Mouse (Mus musculus): ENCODE results near the gene Tmem198b. TPM values are rescaled to one million over a fixed set of nuclear protein-coding genes. Genes with fewer than 3 reads are reported as not detected.

The Tmem198b gene
- polyA plus RNA-seq, 1 experiment from 2014 or later = 5.7 TPM

GRCm38 (mm10) chr10:128779011-128779795 lies 25.0 kb downstream of the Tmem198b start:
- Histone ChIP-seq H3K4me2 (replicated peaks; ENCODE audit: low read depth) (0 out of 2 replicates have a peak overlapping the region, but pooled peaks have one; percentile 11), H3K4me1 (replicated peaks; ENCODE audit: control insufficient read depth, insufficient read depth, low read length) (no peaks in the 10 kb centered on the region), H3K9ac (ENCODE audit: low read depth, low read length) (no peak overlapping the region), H3K27ac (ENCODE audit: low read depth, low read length) (peak overlapping the region; percentile 72; the same call in 1 of the 2 replicates), H3K9me3 (ENCODE audit: control insufficient read depth) (no peaks in the 10 kb centered on the region), H3K4me3 (ENCODE audit: low read depth, low read length) (no peak overlapping the region), H3K27me3 (replicated peaks; ENCODE audit: control insufficient read depth, insufficient read depth, low read length) (no peaks in the 10 kb centered on the region), H3K36me3 (ENCODE audit: control insufficient read depth, insufficient read depth) (no peaks in the 10 kb centered on the region)
- peak; percentile 87 for ATAC-seq
- TF ChIP-seq CTCF (IDR thresholded peaks at IDR 0.05; ENCODE audit: low read depth) = no peak
- WGBS = 24% methylated on average over 8 of the region's 8 CpGs

- Histone ChIP-seq H3K9me3 (ENCODE audit: control insufficient read depth) (no peaks in the 10 kb centered on the region), H3K4me3 (ENCODE audit: low read depth, low read length) (no peak overlapping the region), H3K4me1 (replicated peaks; ENCODE audit: control insufficient read depth, insufficient read depth, low read length) (no peaks in the 10 kb centered on the region), H3K27me3 (replicated peaks; ENCODE audit: control insufficient read depth, insufficient read depth, low read length) (no peaks in the 10 kb centered on the region), H3K4me2 (replicated peaks; ENCODE audit: low read depth) (no peak overlapping the region), H3K27ac (ENCODE audit: low read depth, low read length) (peak overlapping the region; percentile 72; the same call in 1 of the 2 replicates), H3K36me3 (ENCODE audit: control insufficient read depth, insufficient read depth) (no peaks in the 10 kb centered on the region), H3K9ac (ENCODE audit: low read depth, low read length) (no peak overlapping the region)
- 93% methylated on average over 2 of the region's 2 CpGs for WGBS
- no peak for ATAC-seq
- TF ChIP-seq CTCF (IDR thresholded peaks at IDR 0.05; ENCODE audit: low read depth) = no peak
These were observed 25.7 kb downstream of the Tmem198b start for GRCm38 (mm10) chr10:128778441-128778840.

GRCm38 (mm10) chr10:128773685-128774084 lies 30.5 kb downstream of the Tmem198b start:
- no peaks in the 10 kb centered on the region for H3K9me3 ChIP-seq (ENCODE audit: control insufficient read depth)
- H3K27ac ChIP-seq (ENCODE audit: low read depth, low read length) = no peak overlapping the region
- no peaks in the 10 kb centered on the region for H3K36me3 ChIP-seq (ENCODE audit: control insufficient read depth, insufficient read depth)
- no peaks in the 10 kb centered on the region for H3K27me3 ChIP-seq (replicated peaks; ENCODE audit: control insufficient read depth, insufficient read depth, low read length)
- no peak for ATAC-seq
- H3K9ac ChIP-seq (ENCODE audit: low read depth, low read length) = no peak overlapping the region
- TF ChIP-seq CTCF (IDR thresholded peaks at IDR 0.05; ENCODE audit: low read depth) = peak; percentile 58
- H3K4me2 ChIP-seq (replicated peaks; ENCODE audit: low read depth) = no peak overlapping the region
- H3K4me1 ChIP-seq (replicated peaks; ENCODE audit: control insufficient read depth, insufficient read depth, low read length) = no peaks in the 10 kb centered on the region
- no peak overlapping the region for H3K4me3 ChIP-seq (ENCODE audit: low read depth, low read length)
- 28% methylated on average over 5 of the region's 5 CpGs for WGBS

- no peak overlapping the region for H3K4me2 ChIP-seq (replicated peaks; ENCODE audit: low read depth)
- H3K27ac ChIP-seq (ENCODE audit: low read depth, low read length) = no peak overlapping the region
- TF ChIP-seq CTCF (IDR thresholded peaks at IDR 0.05; ENCODE audit: low read depth) = peak; percentile 56
- no peak overlapping the region for H3K9ac ChIP-seq (ENCODE audit: low read depth, low read length)
- peaks cover 3% of the 10 kb centered on the region; the same call in 1 of the 2 replicates for H3K36me3 ChIP-seq (ENCODE audit: control insufficient read depth, insufficient read depth)
- H3K4me3 ChIP-seq (ENCODE audit: low read depth, low read length) = no peak overlapping the region
- ATAC-seq = no peak
- no peaks in the 10 kb centered on the region for H3K9me3 ChIP-seq (ENCODE audit: control insufficient read depth)
- WGBS = 78% methylated on average over 2 of the region's 2 CpGs
- H3K27me3 ChIP-seq (replicated peaks; ENCODE audit: control insufficient read depth, insufficient read depth, low read length) = no peaks in the 10 kb centered on the region
- H3K4me1 ChIP-seq (replicated peaks; ENCODE audit: control insufficient read depth, insufficient read depth, low read length) = no peaks in the 10 kb centered on the region
These were observed 31.3 kb downstream of the Tmem198b start for GRCm38 (mm10) chr10:128772895-128773294.

Other genes with a start within 250 kb of the Tmem198b start
- 65.3 and 66.8 TPM in 2 replicates for gene Pa2g4, start 238.4 kb downstream of the Tmem198b start, polyA plus RNA-seq (2015; fragmentation: Nextera tagmentation; extraction: Ambion mirVana)
- gene Erbb3, start 214.7 kb downstream of the Tmem198b start, polyA plus RNA-seq (2015; fragmentation: Nextera tagmentation; extraction: Ambion mirVana) = 22.3 and 23.8 TPM in 2 replicates
- gene Rps26, start 177.6 kb downstream of the Tmem198b start, polyA plus RNA-seq (2015; fragmentation: Nextera tagmentation; extraction: Ambion mirVana) = 519 and 548 TPM in 2 replicates
- 0.95 and 1.7 TPM in 2 replicates for gene Ikzf4, start 158.4 kb downstream of the Tmem198b start, polyA plus RNA-seq (2015; fragmentation: Nextera tagmentation; extraction: Ambion mirVana)
- gene Suox, start 130.3 kb downstream of the Tmem198b start, polyA plus RNA-seq (2015; fragmentation: Nextera tagmentation; extraction: Ambion mirVana) = 5.1 and 5.4 TPM in 2 replicates
- 35.9 and 37.8 TPM in 2 replicates for gene Rab5b, start 108.1 kb downstream of the Tmem198b start, polyA plus RNA-seq (2015; fragmentation: Nextera tagmentation; extraction: Ambion mirVana)
- 0.55 and 0.86 TPM in 2 replicates for gene Pmel, start 100.2 kb downstream of the Tmem198b start, polyA plus RNA-seq (2015; fragmentation: Nextera tagmentation; extraction: Ambion mirVana)
- 23.3 and 24.1 TPM in 2 replicates for gene Cdk2, start 99.3 kb downstream of the Tmem198b start, polyA plus RNA-seq (2015; fragmentation: Nextera tagmentation; extraction: Ambion mirVana)
- 7.1 and 8.2 TPM in 2 replicates for gene Dgka, start 59.5 kb downstream of the Tmem198b start, polyA plus RNA-seq (2015; fragmentation: Nextera tagmentation; extraction: Ambion mirVana)
- gene Pym1, start 56.5 kb downstream of the Tmem198b start, polyA plus RNA-seq (2015; fragmentation: Nextera tagmentation; extraction: Ambion mirVana) = 22.3 and 22.7 TPM in 2 replicates
- 0.97 and 1.4 TPM in 2 replicates for gene Mmp19, start 13.5 kb downstream of the Tmem198b start, polyA plus RNA-seq (2015; fragmentation: Nextera tagmentation; extraction: Ambion mirVana)
- gene Dnajc14, start 308 bp downstream of the Tmem198b start, polyA plus RNA-seq (2015; fragmentation: Nextera tagmentation; extraction: Ambion mirVana) = 28.2 and 31.8 TPM in 2 replicates
- 90.3 and 92.1 TPM in 2 replicates for gene Sarnp, start 13.0 kb upstream of the Tmem198b start, polyA plus RNA-seq (2015; fragmentation: Nextera tagmentation; extraction: Ambion mirVana)
- gene Ormdl2, start 17.3 kb upstream of the Tmem198b start, polyA plus RNA-seq (2015; fragmentation: Nextera tagmentation; extraction: Ambion mirVana) = 70.2 and 70.4 TPM in 2 replicates
- 0.99 and 1.6 TPM in 2 replicates for gene Gdf11, start 87.3 kb upstream of the Tmem198b start, polyA plus RNA-seq (2015; fragmentation: Nextera tagmentation; extraction: Ambion mirVana)
- 939 and 945 TPM in 2 replicates for gene Cd63, start 96.6 kb upstream of the Tmem198b start, polyA plus RNA-seq (2015; fragmentation: Nextera tagmentation; extraction: Ambion mirVana)
- 12.4 and 13.0 TPM in 2 replicates for gene Rdh5, start 118.5 kb upstream of the Tmem198b start, polyA plus RNA-seq (2015; fragmentation: Nextera tagmentation; extraction: Ambion mirVana)
- gene Bloc1s1, start 119.7 kb upstream of the Tmem198b start, polyA plus RNA-seq (2015; fragmentation: Nextera tagmentation; extraction: Ambion mirVana) = 248 and 257 TPM in 2 replicates
- 3.1 and 3.6 TPM in 2 replicates for gene Itga7, start 129.4 kb upstream of the Tmem198b start, polyA plus RNA-seq (2015; fragmentation: Nextera tagmentation; extraction: Ambion mirVana)
- 232 and 250 TPM in 2 replicates for gene Mettl7b, start 156.6 kb upstream of the Tmem198b start, polyA plus RNA-seq (2015; fragmentation: Nextera tagmentation; extraction: Ambion mirVana)
- gene Olfr9, start 185.1 kb upstream of the Tmem198b start, polyA plus RNA-seq (2015; fragmentation: Nextera tagmentation; extraction: Ambion mirVana) = not detected in 2 replicates
- not detected in 2 replicates for gene Olfr763, start 206.4 kb upstream of the Tmem198b start, polyA plus RNA-seq (2015; fragmentation: Nextera tagmentation; extraction: Ambion mirVana)
- gene Olfr764-ps1, start 235.5 kb upstream of the Tmem198b start, polyA plus RNA-seq (2015; fragmentation: Nextera tagmentation; extraction: Ambion mirVana) = not detected in 2 replicates
- not detected in 2 replicates for gene Olfr765, start 245.6 kb upstream of the Tmem198b start, polyA plus RNA-seq (2015; fragmentation: Nextera tagmentation; extraction: Ambion mirVana)